Mouse (Mus musculus) midbrain, embryonic 15.5 days (tissue): Measurements from ENCODE around the gene 2410004B18Rik. TPM values are rescaled to one million over a fixed set of nuclear protein-coding genes. Genes with fewer than 3 reads are reported as not detected.

Experiments used
- ATAC-seq: fragments of 200-750 bp; cut with Nextera tagmentation; replicated peaks from 2 replicates; pipeline ENCODE4 v1.8.0; 2017; ENCODE audit warnings: moderate TSS enrichment
- H3K27ac ChIP-seq: fragments of 300-500 bp; sonication (generic); 2 replicates; pipeline ENCODE4 v1.5.1; 2015; ENCODE audit warnings: mild to moderate bottlenecking, inconsistent platforms
- H3K27me3 ChIP-seq: fragments of 300-500 bp; sonication (generic); replicated peaks from 2 replicates; pipeline ENCODE4 v1.6.1; 2015; ENCODE audit warnings: inconsistent platforms
- H3K36me3 ChIP-seq: fragments of 300-500 bp; sonication (generic); replicated peaks from 2 replicates; pipeline ENCODE4 v1.6.1; 2015; ENCODE audit warnings: inconsistent platforms
- H3K4me1 ChIP-seq: fragments of 300-500 bp; sonication (generic); 2 replicates; pipeline ENCODE4 v1.6.1; 2015; ENCODE audit warnings: inconsistent platforms
- H3K4me2 ChIP-seq: fragments of 300-500 bp; sonication (generic); 2 replicates; pipeline ENCODE4 v1.6.1; 2015; ENCODE audit warnings: inconsistent platforms, mild to moderate bottlenecking, moderate library complexity
- H3K4me3 ChIP-seq: fragments of 300-500 bp; sonication (generic); 2 replicates; pipeline ENCODE4 v1.5.1; 2015; ENCODE audit warnings: mild to moderate bottlenecking, inconsistent platforms
- H3K9ac ChIP-seq: fragments of 300-500 bp; sonication (generic); 2 replicates; pipeline ENCODE4 v1.6.1; 2015; ENCODE audit warnings: mild to moderate bottlenecking, inconsistent platforms
- H3K9me3 ChIP-seq: fragments of 300-500 bp; sonication (generic); 2 replicates; pipeline ENCODE4 v1.6.1; 2016; ENCODE audit warnings: inconsistent platforms
- WGBS: fragments of 180-500 bp; shearing (Covaris S2); methylation state at CpG from one replicate; pipeline ENCODE4 v1.1.7; 2015; ENCODE audit warnings: mixed read lengths; 5-methylcytosine and 5-hydroxymethylcytosine counted together
- polyA plus RNA-seq: library from polyadenylated mRNA; unstranded; fragments of >200 nt; fragmentation: Nextera tagmentation; extraction: Ambion mirVana; gene quantifications from 2 replicates; pipeline ENCODE4 v1.2.1, GENCODE M21; 2015

2410004B18Rik gene
- polyA plus RNA-seq, 1 experiment from 2014 or later = 78.6 TPM

DNA sequence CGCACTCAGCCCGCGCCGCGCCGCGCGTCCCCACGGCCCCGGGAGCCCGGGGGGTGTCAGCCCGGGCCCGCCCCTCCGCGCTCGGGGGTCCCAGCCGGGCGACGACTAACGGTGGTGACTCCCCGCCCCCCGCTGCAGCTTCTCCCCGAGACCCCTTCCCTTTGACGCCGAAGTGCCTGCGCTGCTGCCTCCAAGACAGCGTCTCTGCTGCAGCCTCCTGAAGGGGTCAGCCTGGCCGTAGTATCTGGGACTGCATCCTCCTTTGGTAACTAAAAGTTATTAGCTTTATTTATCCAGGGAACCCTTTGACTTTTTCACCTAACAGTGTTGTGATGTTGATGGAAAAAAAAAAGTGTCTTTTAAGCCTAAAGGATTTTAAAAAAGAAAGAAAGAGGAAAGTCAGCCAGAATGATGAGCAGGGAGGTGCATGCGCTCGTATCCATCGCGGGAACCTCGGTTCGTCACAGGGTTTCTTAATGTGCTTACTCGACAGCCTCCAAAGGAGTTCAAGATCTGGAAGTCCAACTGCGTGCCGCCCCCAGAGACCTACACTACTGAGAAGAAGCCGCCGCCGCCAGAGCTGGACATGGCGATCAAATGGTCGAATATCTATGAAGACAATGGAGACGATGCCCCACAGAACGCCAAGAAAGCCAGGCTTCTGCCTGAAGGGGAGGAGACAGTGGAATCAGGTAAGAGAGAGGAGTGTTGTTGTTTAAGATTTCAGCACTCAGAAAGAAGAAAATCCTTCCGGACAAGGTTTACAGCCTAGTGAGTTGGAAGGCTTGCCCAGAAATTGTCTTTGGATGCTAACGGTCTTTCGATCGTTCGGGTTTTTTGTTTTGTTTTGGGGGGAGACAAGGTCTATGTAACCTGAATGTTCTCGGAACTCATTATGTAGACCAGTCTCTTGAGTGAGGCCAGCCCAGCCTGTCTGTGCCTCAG lies 863 bp downstream of the 2410004B18Rik start:
- Histone ChIP-seq H3K4me2 (peak overlapping the region; percentile 74), H3K27ac (peak overlapping the region; percentile 83), H3K9me3 (no peaks in the 10 kb centered on the region), H3K9ac (peak overlapping the region; percentile 93), H3K4me3 (peak overlapping the region; percentile 99), H3K36me3 (no peaks in the 10 kb centered on the region), H3K27me3 (no peaks in the 10 kb centered on the region), H3K4me1 (peaks cover 35% of the 10 kb centered on the region)
- peak; percentile 54 for ATAC-seq
- 19% methylated on average over 49 of the region's 50 CpGs for WGBS

- Histone ChIP-seq H3K27me3 (no peaks in the 10 kb centered on the region), H3K4me2 (peak overlapping the region; percentile 74), H3K4me3 (peak overlapping the region; percentile 99), H3K36me3 (peaks cover 4% of the 10 kb centered on the region), H3K4me1 (peaks cover 35% of the 10 kb centered on the region), H3K9me3 (no peaks in the 10 kb centered on the region), H3K9ac (peak overlapping the region; percentile 93; the same call in 1 of the 2 replicates), H3K27ac (no peak overlapping the region)
- 88% methylated on average over 12 of the region's 12 CpGs for WGBS
- ATAC-seq = no peak
Observed at GRCm38 (mm10) chr3:145939402-145939801, 1.6 kb downstream of the 2410004B18Rik start.

DNA sequence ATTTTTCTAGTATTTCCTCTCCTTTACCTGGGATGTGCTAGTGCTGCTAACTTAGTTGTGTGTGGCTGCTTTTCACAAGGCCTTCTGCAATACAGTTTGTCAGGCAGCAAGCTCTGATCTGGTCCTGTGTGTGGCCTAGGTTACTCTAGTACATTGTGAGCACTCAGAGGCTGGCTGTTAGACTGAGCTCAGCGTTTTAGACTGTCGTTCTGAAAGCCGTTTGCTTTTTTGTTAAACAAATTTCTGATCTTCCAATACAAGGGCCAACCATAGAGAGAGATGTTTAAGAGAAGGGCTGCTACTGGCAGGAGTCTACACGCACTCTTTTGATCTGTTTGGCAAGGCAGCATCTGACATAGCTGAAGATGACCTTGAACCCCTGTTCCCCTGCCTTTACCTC lies 2.2 kb downstream of the 2410004B18Rik start:
- no peak overlapping the region for H3K27ac ChIP-seq
- no peaks in the 10 kb centered on the region for H3K9me3 ChIP-seq
- H3K36me3 ChIP-seq = peaks cover 9% of the 10 kb centered on the region
- no peaks in the 10 kb centered on the region for H3K27me3 ChIP-seq
- ATAC-seq = no peak
- 80% methylated on average over 4 of the region's 4 CpGs for WGBS
- no peak overlapping the region for H3K4me3 ChIP-seq
- H3K4me2 ChIP-seq = peak overlapping the region; percentile 74; the same call in 1 of the 2 replicates
- H3K9ac ChIP-seq = no peak overlapping the region
- peaks cover 35% of the 10 kb centered on the region for H3K4me1 ChIP-seq

- no peaks in the 10 kb centered on the region for H3K27me3 ChIP-seq
- no peak overlapping the region for H3K9ac ChIP-seq
- H3K9me3 ChIP-seq = no peaks in the 10 kb centered on the region
- no peak for ATAC-seq
- no peak overlapping the region for H3K4me2 ChIP-seq
- H3K4me1 ChIP-seq = peaks cover 35% of the 10 kb centered on the region
- peaks cover 11% of the 10 kb centered on the region for H3K36me3 ChIP-seq
- WGBS = 17% methylated on average over 3 of the region's 3 CpGs
- no peak overlapping the region for H3K27ac ChIP-seq
- H3K4me3 ChIP-seq = no peak overlapping the region
Observed at GRCm38 (mm10) chr3:145941971-145942370, 4.2 kb downstream of the 2410004B18Rik start.

DNA sequence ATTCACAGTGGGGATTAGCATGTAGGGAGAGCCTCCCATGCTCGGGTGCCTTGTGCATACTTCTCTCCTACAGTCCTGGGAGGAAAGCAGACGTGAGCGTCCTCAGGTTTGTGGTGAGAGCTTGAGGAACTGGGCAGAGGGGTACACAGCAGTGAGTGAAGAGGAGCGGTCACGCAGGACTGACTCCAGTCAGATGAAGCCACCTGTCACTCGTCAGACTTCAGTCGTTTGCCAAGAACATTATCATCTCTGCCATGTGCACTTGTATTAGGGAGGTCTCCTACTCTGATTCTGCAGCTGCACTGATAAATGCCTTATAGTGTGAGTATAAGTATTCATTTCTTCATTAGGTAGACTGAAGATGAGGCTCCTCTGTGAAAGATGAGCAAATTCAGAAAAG lies 6.5 kb downstream of the 2410004B18Rik start:
- H3K9ac ChIP-seq = no peak overlapping the region
- H3K4me3 ChIP-seq = no peak overlapping the region
- no peaks in the 10 kb centered on the region; the same call in 1 of the 2 replicates for H3K27me3 ChIP-seq
- peaks cover 22% of the 10 kb centered on the region for H3K4me1 ChIP-seq
- no peak overlapping the region for H3K4me2 ChIP-seq
- peaks cover 11% of the 10 kb centered on the region for H3K36me3 ChIP-seq
- WGBS = 78% methylated on average over 7 of the region's 7 CpGs
- no peak overlapping the region for H3K27ac ChIP-seq
- no peaks in the 10 kb centered on the region for H3K9me3 ChIP-seq
- ATAC-seq = no peak

- no peak for ATAC-seq
Observed at GRCm38 (mm10) chr3:145945904-145946303, 8.1 kb downstream of the 2410004B18Rik start.

GRCm38 (mm10) chr3:145946654-145947053 lies 8.8 kb downstream of the 2410004B18Rik start:
- WGBS = 88% methylated on average over 2 of the region's 2 CpGs

More at GRCm38 (mm10) chr3:145945904-145946303, 8.1 kb downstream of the 2410004B18Rik start:
- 96% methylated on average over 3 of the region's 3 CpGs for WGBS
- H3K4me3 ChIP-seq = no peak overlapping the region
- no peak overlapping the region for H3K9ac ChIP-seq
- no peak overlapping the region for H3K4me2 ChIP-seq
- H3K27me3 ChIP-seq = no peaks in the 10 kb centered on the region; the same call in 1 of the 2 replicates
- peaks cover 16% of the 10 kb centered on the region for H3K4me1 ChIP-seq
- no peaks in the 10 kb centered on the region for H3K9me3 ChIP-seq
- H3K36me3 ChIP-seq = peaks cover 11% of the 10 kb centered on the region
- no peak overlapping the region for H3K27ac ChIP-seq

GRCm38 (mm10) chr3:145947539-145948204 lies 9.9 kb downstream of the 2410004B18Rik start:
- WGBS = 43% methylated on average over 6 of the region's 6 CpGs
- no peak overlapping the region for H3K27ac ChIP-seq
- no peak overlapping the region for H3K9ac ChIP-seq
- peaks cover 7% of the 10 kb centered on the region for H3K4me1 ChIP-seq
- H3K36me3 ChIP-seq = peaks cover 11% of the 10 kb centered on the region
- no peaks in the 10 kb centered on the region; the same call in 1 of the 2 replicates for H3K27me3 ChIP-seq
- H3K9me3 ChIP-seq = no peaks in the 10 kb centered on the region
- H3K4me3 ChIP-seq = no peak overlapping the region
- no peak overlapping the region for H3K4me2 ChIP-seq
- ATAC-seq = no peak

More at GRCm38 (mm10) chr3:145946654-145947053, 8.8 kb downstream of the 2410004B18Rik start:
- H3K4me1 ChIP-seq = peaks cover 10% of the 10 kb centered on the region
- no peak overlapping the region for H3K27ac ChIP-seq
- H3K4me2 ChIP-seq = no peak overlapping the region
- ATAC-seq = no peak
- no peak overlapping the region for H3K4me3 ChIP-seq
- no peak overlapping the region for H3K9ac ChIP-seq
- no peaks in the 10 kb centered on the region for H3K9me3 ChIP-seq
- H3K36me3 ChIP-seq = peaks cover 11% of the 10 kb centered on the region
- no peaks in the 10 kb centered on the region; the same call in 1 of the 2 replicates for H3K27me3 ChIP-seq

GRCm38 (mm10) chr3:145950034-145950814 lies 12.4 kb downstream of the 2410004B18Rik start:
- H3K36me3 ChIP-seq = no peaks in the 10 kb centered on the region
- H3K27me3 ChIP-seq = no peaks in the 10 kb centered on the region; the same call in 1 of the 2 replicates
- ATAC-seq = peak; percentile 89
- no peak overlapping the region for H3K27ac ChIP-seq
- peaks cover 7% of the 10 kb centered on the region for H3K4me1 ChIP-seq
- no peaks in the 10 kb centered on the region for H3K9me3 ChIP-seq
- 0 out of 2 replicates have a peak overlapping the region, but pooled peaks have one; percentile 18 for H3K9ac ChIP-seq
- WGBS = 7% methylated on average over 15 of the region's 15 CpGs
- H3K4me2 ChIP-seq = peak overlapping the region; percentile 45
- H3K4me3 ChIP-seq = peak overlapping the region; percentile 25

DNA sequence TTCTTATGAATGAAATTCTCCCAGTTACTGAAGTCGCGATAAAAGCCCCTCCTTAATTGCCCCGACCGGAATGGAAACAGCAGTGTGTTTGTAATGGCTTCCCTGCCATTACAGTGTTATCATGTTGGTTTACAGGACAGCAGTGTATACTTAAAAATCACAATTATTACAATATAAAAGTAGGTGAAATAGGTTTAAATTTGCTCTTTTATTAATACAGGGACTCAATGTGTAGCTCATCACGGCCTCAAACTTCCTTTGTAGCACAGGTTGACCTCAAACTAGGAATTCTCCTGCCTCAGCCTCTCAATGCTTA lies 13.0 kb downstream of the 2410004B18Rik start:
- Histone ChIP-seq H3K9ac (no peak overlapping the region), H3K4me2 (peak overlapping the region; percentile 45; the same call in 1 of the 2 replicates), H3K27me3 (no peaks in the 10 kb centered on the region; the same call in 1 of the 2 replicates), H3K36me3 (no peaks in the 10 kb centered on the region), H3K27ac (no peak overlapping the region), H3K4me3 (no peak overlapping the region), H3K9me3 (no peaks in the 10 kb centered on the region), H3K4me1 (peaks cover 7% of the 10 kb centered on the region)
- ATAC-seq = no peak
- 44% methylated on average over 5 of the region's 5 CpGs for WGBS

- no peaks in the 10 kb centered on the region for H3K36me3 ChIP-seq
- peaks cover 7% of the 10 kb centered on the region for H3K4me1 ChIP-seq
- no peak overlapping the region for H3K27ac ChIP-seq
- H3K9ac ChIP-seq = no peak overlapping the region
- no peaks in the 10 kb centered on the region for H3K9me3 ChIP-seq
- ATAC-seq = no peak
- no peak overlapping the region for H3K4me3 ChIP-seq
- no peaks in the 10 kb centered on the region; the same call in 1 of the 2 replicates for H3K27me3 ChIP-seq
- H3K4me2 ChIP-seq = no peak overlapping the region
- 76% methylated on average over 17 of the region's 17 CpGs for WGBS
Observed at GRCm38 (mm10) chr3:145951287-145952165, 13.7 kb downstream of the 2410004B18Rik start.
